In genomic region chr3:21938071-21938848, GRCm38 (mm10) we compare ENCODE assay signal across 8 mouse cellular contexts.
DNase-seq lines count a peak whose midpoint lies in the region; ATAC-seq and TF ChIP-seq lines count a peak whose summit lies in the region.

No protein-coding gene starts in this region.

- DNase-seq in heart, adult 2 months, result peak in 1 of 2 experiments; percentile 48
- peak; percentile 49 for DNase-seq in ZHBTc4 (ENCODE audit: low read depth, low spot score)
- peak; percentile 12 for DNase-seq in embryonic facial prominence, embryonic 11.5 days (ENCODE audit: low spot score)
- DNase-seq in kidney, postnatal 0 days (ENCODE audit: low spot score), result peak; percentile 86
- DNase-seq in midbrain, embryonic 11.5 days (ENCODE audit: low spot score, missing footprints), result no peak

- H3K79me2 ChIP-seq in heart, adult 2 months (replicated peaks; ENCODE audit: control insufficient read depth, insufficient read depth, low read length), result no peaks in the 10 kb centered on the region
- no peaks in the 10 kb centered on the region for H3K79me2 ChIP-seq in myocyte (ENCODE audit: control insufficient read depth, insufficient read depth)

- TF ChIP-seq CTCF in heart, adult 2 months (IDR thresholded peaks at IDR 0.05), result no peak
- TF ChIP-seq CTCF in kidney, postnatal 0 days (IDR thresholded peaks at IDR 0.05; ENCODE audit: low read depth), result no peak

- H3K4me3 ChIP-seq in heart, adult 2 months, result no peak overlapping the region
- H3K4me3 ChIP-seq in heart, embryonic 12.5 days, result no peak overlapping the region
- no peak overlapping the region for H3K4me3 ChIP-seq in embryonic facial prominence, embryonic 11.5 days (ENCODE audit: low read depth, low read length)
- no peak overlapping the region for H3K4me3 ChIP-seq in kidney, postnatal 0 days (replicated peaks; ENCODE audit: low read depth, low read length)
- no peak overlapping the region for H3K4me3 ChIP-seq in myocyte
- H3K4me3 ChIP-seq in midbrain, embryonic 11.5 days (ENCODE audit: low read depth, low read length), result no peak overlapping the region

- ATAC-seq in heart, embryonic 12.5 days (ENCODE audit: insufficient number of reproducible peaks, low FRiP score), result no peak
- no peak for ATAC-seq in embryonic facial prominence, embryonic 11.5 days (replicated peaks; ENCODE audit: insufficient number of reproducible peaks, low FRiP score, low TSS enrichment, low read depth)
- peak; percentile 53 for ATAC-seq in kidney, postnatal 0 days (replicated peaks; ENCODE audit: low FRiP score, low read depth)
- no peak for ATAC-seq in midbrain, embryonic 11.5 days (ENCODE audit: low FRiP score)
- ATAC-seq in megakaryocyte progenitor cell, adult 5-6 weeks (replicated peaks; ENCODE audit: poor library complexity), result no peak

- TF ChIP-seq EP300 in heart, adult 2 months (IDR thresholded peaks at IDR 0.05; ENCODE audit: insufficient read depth, low read depth, low read length), result no peak

- no peaks in the 10 kb centered on the region for H3K27me3 ChIP-seq in heart, adult 2 months (ENCODE audit: control insufficient read depth, insufficient read depth, low read length)
- no peaks in the 10 kb centered on the region for H3K27me3 ChIP-seq in heart, embryonic 12.5 days (replicated peaks)
- no peaks in the 10 kb centered on the region for H3K27me3 ChIP-seq in embryonic facial prominence, embryonic 11.5 days (ENCODE audit: control insufficient read depth, insufficient read depth, low read length)
- H3K27me3 ChIP-seq in kidney, postnatal 0 days (ENCODE audit: insufficient read depth, low read length), result no peaks in the 10 kb centered on the region
- no peaks in the 10 kb centered on the region for H3K27me3 ChIP-seq in myocyte (ENCODE audit: control insufficient read depth, insufficient read depth, insufficient read length)
- no peaks in the 10 kb centered on the region for H3K27me3 ChIP-seq in midbrain, embryonic 11.5 days (ENCODE audit: control insufficient read depth, insufficient read depth, low read length)

- H3K9ac ChIP-seq in heart, adult 2 months (ENCODE audit: low read depth, low read length), result no peak overlapping the region
- H3K9ac ChIP-seq in heart, embryonic 12.5 days, result no peak overlapping the region
- no peak overlapping the region for H3K9ac ChIP-seq in embryonic facial prominence, embryonic 11.5 days (replicated peaks; ENCODE audit: low read length)
- H3K9ac ChIP-seq in kidney, postnatal 0 days (ENCODE audit: low read depth, low read length), result no peak overlapping the region
- H3K9ac ChIP-seq in midbrain, embryonic 11.5 days (ENCODE audit: low read length), result no peak overlapping the region

- peak overlapping the region; percentile 7; the same call in 1 of the 2 replicates for H3K27ac ChIP-seq in heart, adult 2 months
- H3K27ac ChIP-seq in heart, embryonic 12.5 days (ENCODE audit: poor library complexity, severe bottlenecking), result no peak overlapping the region
- H3K27ac ChIP-seq in embryonic facial prominence, embryonic 11.5 days (replicated peaks; ENCODE audit: low read depth, low read length), result no peak overlapping the region
- H3K27ac ChIP-seq in kidney, postnatal 0 days, result no peak overlapping the region
- H3K27ac ChIP-seq in midbrain, embryonic 11.5 days (ENCODE audit: low read depth, low read length), result no peak overlapping the region

- peaks cover 4% of the 10 kb centered on the region; the same call in 1 of the 2 replicates for H3K36me3 ChIP-seq in heart, adult 2 months (ENCODE audit: control insufficient read depth, insufficient read depth, low read length)
- H3K36me3 ChIP-seq in heart, embryonic 12.5 days, result no peaks in the 10 kb centered on the region
- no peaks in the 10 kb centered on the region for H3K36me3 ChIP-seq in embryonic facial prominence, embryonic 11.5 days (replicated peaks; ENCODE audit: control insufficient read depth, insufficient read depth, low read depth, low read length)
- no peaks in the 10 kb centered on the region for H3K36me3 ChIP-seq in kidney, postnatal 0 days (ENCODE audit: insufficient read depth, low read length)
- H3K36me3 ChIP-seq in myocyte (ENCODE audit: control insufficient read depth, insufficient read depth), result no peaks in the 10 kb centered on the region
- H3K36me3 ChIP-seq in midbrain, embryonic 11.5 days (ENCODE audit: control insufficient read depth, insufficient read depth, low read length), result no peaks in the 10 kb centered on the region

- H3K9me3 ChIP-seq in heart, embryonic 12.5 days (replicated peaks), result no peaks in the 10 kb centered on the region
- H3K9me3 ChIP-seq in embryonic facial prominence, embryonic 11.5 days (replicated peaks; ENCODE audit: control insufficient read depth, low read length), result no peaks in the 10 kb centered on the region
- H3K9me3 ChIP-seq in kidney, postnatal 0 days (replicated peaks; ENCODE audit: low read length), result no peaks in the 10 kb centered on the region
- no peaks in the 10 kb centered on the region for H3K9me3 ChIP-seq in midbrain, embryonic 11.5 days (ENCODE audit: control insufficient read depth, low read length)

- H3K4me2 ChIP-seq in heart, embryonic 12.5 days, result no peak overlapping the region
- H3K4me2 ChIP-seq in embryonic facial prominence, embryonic 11.5 days (ENCODE audit: low read depth, low read length), result no peak overlapping the region
- no peak overlapping the region for H3K4me2 ChIP-seq in kidney, postnatal 0 days (ENCODE audit: low read length)
- H3K4me2 ChIP-seq in myocyte (ENCODE audit: low read depth), result peak overlapping the region; percentile 84
- no peak overlapping the region for H3K4me2 ChIP-seq in midbrain, embryonic 11.5 days

- peaks cover 9% of the 10 kb centered on the region for H3K4me1 ChIP-seq in heart, adult 2 months (ENCODE audit: control insufficient read depth, insufficient read depth, low read length)
- peaks cover 30% of the 10 kb centered on the region for H3K4me1 ChIP-seq in heart, embryonic 12.5 days (replicated peaks)
- H3K4me1 ChIP-seq in embryonic facial prominence, embryonic 11.5 days (ENCODE audit: control insufficient read depth, insufficient read depth, low read length), result peaks cover 5% of the 10 kb centered on the region
- peaks cover 16% of the 10 kb centered on the region for H3K4me1 ChIP-seq in kidney, postnatal 0 days (replicated peaks; ENCODE audit: insufficient read depth, low read length)
- H3K4me1 ChIP-seq in midbrain, embryonic 11.5 days (ENCODE audit: control insufficient read depth, insufficient read depth, low read length), result peaks cover 19% of the 10 kb centered on the region

- 68% methylated on average over 11 of the region's 11 CpGs for WGBS in heart, adult 2 months
- 39% methylated on average over 11 of the region's 11 CpGs for WGBS in heart, embryonic 12.5 days
- WGBS in embryonic facial prominence, embryonic 11.5 days, result 50% methylated on average over 11 of the region's 11 CpGs
- 34% methylated on average over 11 of the region's 11 CpGs for WGBS in kidney, postnatal 0 days
- WGBS in midbrain, embryonic 11.5 days, result 65% methylated on average over 11 of the region's 11 CpGs

- intact Hi-C loops in heart, adult 2 months (cut with DNase I), result loop anchor here (5.0 to 10.0 kb wide), 4 partner anchors 293 to 513 kb away; no protein-coding TSS in a partner anchor

- no peak for TF ChIP-seq POLR2A in heart, adult 2 months (IDR thresholded peaks at IDR 0.05; ENCODE audit: insufficient read depth, low read depth, low read length)
- TF ChIP-seq POLR2A in myocyte (IDR thresholded peaks at IDR 0.05; ENCODE audit: insufficient read length, low read depth), result no peak

- no peak overlapping the region for H3ac ChIP-seq in myocyte (ENCODE audit: control insufficient read depth, insufficient read length)

TF ChIP-seq in myocyte, 11 proteins besides CTCF, POLR2A, EP300 and RAD21:
- no peak for TF ChIP-seq MAX (IDR thresholded peaks at IDR 0.05; ENCODE audit: low read depth)
- TF ChIP-seq REST (IDR thresholded peaks at IDR 0.05; ENCODE audit: insufficient read depth, insufficient read length), result no peak
- no peak for TF ChIP-seq TCF3 (IDR thresholded peaks at IDR 0.05; ENCODE audit: insufficient read length, low read depth)
- no peak for TF ChIP-seq POLR2AphosphoS2 (IDR thresholded peaks at IDR 0.05; ENCODE audit: insufficient read length, low read depth)
- TF ChIP-seq TCF12 (IDR thresholded peaks at IDR 0.05; ENCODE audit: insufficient read depth, poor library complexity, severe bottlenecking), result no peak
- TF ChIP-seq MYOD1 (IDR thresholded peaks at IDR 0.05; ENCODE audit: control insufficient read depth in 1 of 3, insufficient read length in 2 of 3, low read depth in 2 of 3), result no peak
- TF ChIP-seq CEBPB (IDR thresholded peaks at IDR 0.05; ENCODE audit: insufficient read depth, poor library complexity, severe bottlenecking), result no peak
- TF ChIP-seq E2F4 (IDR thresholded peaks at IDR 0.05; ENCODE audit: insufficient read depth), result no peak
- no peak for TF ChIP-seq USF1 (IDR thresholded peaks at IDR 0.05; ENCODE audit: low read depth)
- no peak for TF ChIP-seq SRF (IDR thresholded peaks at IDR 0.05; ENCODE audit: control insufficient read depth, insufficient read length, low read depth)
- no peak for TF ChIP-seq MYOG (IDR thresholded peaks at IDR 0.05; ENCODE audit: control insufficient read depth in 1 of 3, insufficient read depth in 1 of 3, insufficient read length in 2 of 3, low read depth in 2 of 3)
